Mouse (Mus musculus) neural tube, embryonic 14.5 days (tissue): Measurements from ENCODE around the gene Brwd1. TPM values are rescaled to one million over a fixed set of nuclear protein-coding genes. Genes with fewer than 3 reads are reported as not detected.
"Not testable (repeated sequence)": the region's sequence is repeated elsewhere in the genome, so short reads cannot be mapped to it uniquely, and the experiment has no call there.

ENCODE experiments used
- ATAC-seq: fragments of 200-750 bp; cut with Nextera tagmentation; 2 replicates; pipeline ENCODE4 v1.8.0; 2017; ENCODE audit warnings: low read depth, mild to moderate bottlenecking, moderate TSS enrichment, moderate library complexity
- H3K27ac ChIP-seq: fragments of 300-500 bp; sonication (generic); 2 replicates; pipeline ENCODE4 v1.5.1; 2014; ENCODE audit warnings: low read depth, mild to moderate bottlenecking, control low read depth, low read length, moderate library complexity, mixed read lengths
- H3K27me3 ChIP-seq: fragments of 300-500 bp; sonication (generic); 2 replicates; pipeline ENCODE4 v1.6.1; 2014; ENCODE audit warnings: low read length; ENCODE audit not compliant: control insufficient read depth, insufficient read depth
- H3K36me3 ChIP-seq: fragments of 300-500 bp; sonication (generic); 2 replicates; pipeline ENCODE4 v1.6.1; 2014; ENCODE audit warnings: low read length, mixed read lengths; ENCODE audit not compliant: control insufficient read depth, insufficient read depth
- H3K4me1 ChIP-seq: fragments of 300-500 bp; sonication (generic); 2 replicates; pipeline ENCODE4 v1.6.1; 2014; ENCODE audit warnings: low read length; ENCODE audit not compliant: control insufficient read depth, insufficient read depth
- H3K4me2 ChIP-seq: fragments of 300-500 bp; sonication (generic); 2 replicates; pipeline ENCODE4 v1.6.1; 2014; ENCODE audit warnings: mild to moderate bottlenecking, low read depth, low read length, control low read depth
- H3K4me3 ChIP-seq: fragments of 300-500 bp; sonication (generic); 2 replicates; pipeline ENCODE4 v1.5.1; 2014; ENCODE audit warnings: low read depth, low read length, control low read depth, mixed read lengths
- H3K9ac ChIP-seq: fragments of 300-500 bp; sonication (generic); replicated peaks from 2 replicates; pipeline ENCODE4 v1.6.1; 2014; ENCODE audit warnings: low read depth, mild to moderate bottlenecking, control low read depth, low read length, mixed read lengths
- H3K9me3 ChIP-seq: fragments of 300-500 bp; sonication (generic); 2 replicates; pipeline ENCODE4 v1.6.1; 2016; ENCODE audit warnings: low read length; ENCODE audit not compliant: control insufficient read depth
- WGBS: fragments of 180-500 bp; shearing (Covaris S2); extraction: QIAGEN DNeasy Blood & Tissue Kit; methylation state at CpG from one replicate; pipeline ENCODE4 v1.1.7; 2014; 5-methylcytosine and 5-hydroxymethylcytosine counted together
- polyA plus RNA-seq: library from polyadenylated mRNA; unstranded; fragments of >200 nt; fragmentation: Nextera tagmentation; extraction: Ambion mirVana; gene quantifications from 2 replicates; pipeline ENCODE4 v1.2.1, GENCODE M21; 2014

The Brwd1 gene
- polyA plus RNA-seq, 1 experiment from 2014 or later, result 332 TPM

GRCm38 (mm10) chr16:96040691-96041090 lies 41.6 kb downstream of the Brwd1 start:
- Histone ChIP-seq H3K9ac (no peak overlapping the region), H3K4me2 (no peak overlapping the region), H3K36me3 (peaks cover 73% of the 10 kb centered on the region), H3K27me3 (no peaks in the 10 kb centered on the region), H3K4me1 (no peaks in the 10 kb centered on the region), H3K9me3 (no peaks in the 10 kb centered on the region), H3K4me3 (no peak overlapping the region), H3K27ac (no peak overlapping the region)
- 92% methylated on average over 4 of the region's 4 CpGs for WGBS
- no peak for ATAC-seq

DNA sequence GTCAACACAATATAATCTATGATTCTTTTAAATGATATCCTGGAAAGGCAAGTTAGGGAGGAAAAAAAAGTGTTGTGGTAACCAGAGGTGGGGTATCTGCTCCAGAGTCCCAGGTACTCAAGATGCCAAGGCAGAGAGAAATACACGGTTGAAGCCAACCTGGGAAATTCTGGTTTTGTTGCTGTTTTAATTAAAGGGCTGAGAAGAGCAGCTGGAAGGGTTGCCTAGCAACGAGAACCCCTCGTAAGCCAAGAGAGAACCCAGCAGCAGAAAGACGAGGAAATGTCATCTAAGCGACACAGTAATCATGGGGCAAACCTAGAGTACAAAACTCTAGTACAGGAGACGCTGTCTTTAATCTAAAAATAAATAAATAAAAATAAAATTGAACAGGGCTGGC lies 42.8 kb downstream of the Brwd1 start:
- H3K27me3 ChIP-seq, result no peaks in the 10 kb centered on the region
- H3K36me3 ChIP-seq, result peaks cover 81% of the 10 kb centered on the region
- no peak overlapping the region for H3K4me2 ChIP-seq
- no peaks in the 10 kb centered on the region for H3K4me1 ChIP-seq
- H3K9me3 ChIP-seq, result no peaks in the 10 kb centered on the region
- no peak overlapping the region for H3K4me3 ChIP-seq
- H3K27ac ChIP-seq, result no peak overlapping the region
- WGBS, result 52% methylated on average over 6 of the region's 6 CpGs
- ATAC-seq, result no peak
- no peak overlapping the region for H3K9ac ChIP-seq

DNA sequence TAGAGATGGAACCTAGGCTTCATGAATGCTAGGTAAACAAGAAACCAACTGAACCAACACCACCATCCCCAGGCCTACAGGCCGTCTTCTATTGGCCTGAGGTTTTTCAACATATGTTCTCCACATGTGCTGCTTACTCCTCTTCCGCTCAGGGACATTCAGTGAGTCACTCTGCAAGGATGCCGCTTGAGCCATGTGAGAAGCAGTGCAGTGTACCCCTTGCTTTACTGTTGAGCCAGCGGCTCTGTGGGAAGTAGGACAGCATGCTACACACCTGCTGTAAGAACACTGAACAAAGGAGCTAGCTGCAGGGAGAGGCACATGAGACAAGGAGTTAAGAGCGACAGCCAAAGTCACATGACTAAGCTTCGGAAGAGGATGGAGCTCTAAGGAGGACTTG lies 47.9 kb downstream of the Brwd1 start:
- 85% methylated on average over 6 of the region's 6 CpGs for WGBS
- ATAC-seq, result no peak

GRCm38 (mm10) chr16:96032368-96033043 lies 49.8 kb downstream of the Brwd1 start:
- ATAC-seq, result no peak
- Histone ChIP-seq H3K9ac (no peak overlapping the region), H3K4me3 (no peak overlapping the region), H3K9me3 (no peaks in the 10 kb centered on the region), H3K4me1 (no peaks in the 10 kb centered on the region), H3K27ac (no peak overlapping the region), H3K27me3 (no peaks in the 10 kb centered on the region), H3K36me3 (peaks cover 91% of the 10 kb centered on the region), H3K4me2 (no peak overlapping the region)
- WGBS, result 95% methylated on average over 13 of the region's 13 CpGs

More for the DNA sequence above, 47.9 kb downstream of the Brwd1 start:
- Histone ChIP-seq H3K4me2 (no peak overlapping the region), H3K9ac (no peak overlapping the region), H3K27ac (no peak overlapping the region), H3K4me3 (no peak overlapping the region), H3K36me3 (peaks cover 93% of the 10 kb centered on the region), H3K9me3 (no peaks in the 10 kb centered on the region), H3K4me1 (no peaks in the 10 kb centered on the region), H3K27me3 (no peaks in the 10 kb centered on the region)

- ATAC-seq, result no peak
- Histone ChIP-seq H3K9me3 (no peaks in the 10 kb centered on the region), H3K36me3 (peaks cover 91% of the 10 kb centered on the region), H3K9ac (no peak overlapping the region), H3K4me2 (no peak overlapping the region), H3K4me3 (no peak overlapping the region), H3K4me1 (no peaks in the 10 kb centered on the region), H3K27ac (no peak overlapping the region), H3K27me3 (no peaks in the 10 kb centered on the region)
- 98% methylated on average over 2 of the region's 2 CpGs for WGBS
These were observed 51.7 kb downstream of the Brwd1 start for GRCm38 (mm10) chr16:96030476-96031102.

- no peak overlapping the region for H3K9ac ChIP-seq
- no peak for ATAC-seq
- peaks cover 83% of the 10 kb centered on the region for H3K36me3 ChIP-seq
- no peaks in the 10 kb centered on the region for H3K9me3 ChIP-seq
- H3K27ac ChIP-seq, result no peak overlapping the region
- no peak overlapping the region for H3K4me2 ChIP-seq
- H3K27me3 ChIP-seq, result no peaks in the 10 kb centered on the region
- WGBS, result 94% methylated on average over 5 of the region's 5 CpGs
- H3K4me1 ChIP-seq, result no peaks in the 10 kb centered on the region
- no peak overlapping the region for H3K4me3 ChIP-seq
These were observed 56.1 kb downstream of the Brwd1 start for GRCm38 (mm10) chr16:96026256-96026655.

DNA sequence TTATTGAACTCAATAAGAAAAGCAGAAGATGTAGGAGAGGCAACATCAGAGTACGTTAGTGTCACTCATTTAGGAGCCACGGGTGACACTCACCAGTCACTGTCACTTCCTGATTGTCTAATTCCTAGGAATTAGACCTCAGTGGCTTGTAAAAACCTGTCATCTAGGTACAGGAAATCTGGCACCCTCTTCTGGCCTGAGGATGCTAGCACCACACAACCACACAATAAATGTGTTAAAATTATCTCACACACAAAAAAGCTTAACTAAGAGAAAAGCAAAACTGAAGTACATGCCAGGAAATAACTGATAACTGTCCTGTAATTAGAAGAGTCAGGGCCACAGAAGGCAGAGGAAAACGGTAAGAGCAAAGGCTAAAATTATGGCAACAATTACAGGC lies 57.1 kb downstream of the Brwd1 start:
- no peak overlapping the region for H3K9ac ChIP-seq
- no peak overlapping the region for H3K4me2 ChIP-seq
- no peak for ATAC-seq
- H3K36me3 ChIP-seq, result peaks cover 79% of the 10 kb centered on the region
- H3K4me3 ChIP-seq, result no peak overlapping the region
- H3K9me3 ChIP-seq, result no peaks in the 10 kb centered on the region
- no peaks in the 10 kb centered on the region for H3K4me1 ChIP-seq
- WGBS, result 87% methylated on average over 3 of the region's 3 CpGs
- no peaks in the 10 kb centered on the region for H3K27me3 ChIP-seq
- no peak overlapping the region for H3K27ac ChIP-seq

DNA sequence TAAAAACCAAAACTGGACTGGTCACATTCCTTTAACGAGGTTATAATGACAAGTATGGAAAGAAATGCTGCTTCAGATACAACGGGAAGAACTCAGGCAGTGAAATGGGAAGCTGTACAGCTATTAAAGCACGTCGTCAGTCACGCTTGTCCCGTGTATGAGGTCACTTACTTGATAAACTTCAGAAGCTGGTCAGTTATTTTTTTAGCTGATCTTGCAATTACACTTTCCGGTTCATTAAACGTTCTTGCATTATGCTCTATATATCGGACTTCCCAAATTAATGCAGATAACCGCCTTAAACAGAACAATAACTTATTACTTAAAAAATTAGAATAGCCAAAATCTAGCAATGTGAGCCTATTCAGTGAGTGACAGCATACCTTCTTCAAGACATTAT lies 61.3 kb downstream of the Brwd1 start:
- H3K36me3 ChIP-seq, result peaks cover 71% of the 10 kb centered on the region
- H3K9me3 ChIP-seq, result no peaks in the 10 kb centered on the region
- H3K9ac ChIP-seq, result no peak overlapping the region
- no peaks in the 10 kb centered on the region for H3K4me1 ChIP-seq
- ATAC-seq, result no peak
- H3K27ac ChIP-seq, result no peak overlapping the region
- no peak overlapping the region for H3K4me3 ChIP-seq
- 89% methylated on average over 10 of the region's 10 CpGs for WGBS
- H3K4me2 ChIP-seq, result no peak overlapping the region
- H3K27me3 ChIP-seq, result no peaks in the 10 kb centered on the region

- ATAC-seq, H3K4me2 ChIP-seq, H3K27ac ChIP-seq, H3K4me3 ChIP-seq, H3K4me1 ChIP-seq, H3K9ac ChIP-seq, H3K9me3 ChIP-seq, H3K27me3 ChIP-seq: not testable (repeated sequence)
- WGBS, result no CpG with 5 or more reads among the region's 10 CpGs
- H3K36me3 ChIP-seq, result peaks cover 23% of the 10 kb centered on the region
These were observed 73.2 kb downstream of the Brwd1 start for GRCm38 (mm10) chr16:96009124-96009523.
